In the genomic region with DNA sequence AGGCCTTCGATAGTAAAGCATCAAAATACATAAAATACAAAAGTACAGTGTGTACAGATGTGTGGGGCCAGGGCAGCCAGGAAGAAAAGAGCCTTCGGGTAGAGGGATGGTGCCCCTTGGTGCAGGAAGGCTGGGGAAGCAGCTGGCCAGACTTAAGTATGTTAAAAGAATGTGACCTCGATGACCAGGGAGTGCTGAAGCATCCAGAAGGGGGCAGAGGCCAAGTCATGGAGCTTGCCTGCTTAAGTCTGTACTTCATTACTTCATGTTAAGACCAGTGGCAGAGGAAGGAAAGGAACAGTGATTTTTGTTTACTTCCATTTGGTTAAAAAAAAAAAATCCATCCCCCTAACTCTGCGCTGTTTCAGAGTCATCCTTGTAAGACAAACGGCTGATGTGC, we compare ENCODE assay signal across 19 mouse cellular contexts. TPM values are rescaled to one million over a fixed set of nuclear protein-coding genes. Genes with fewer than 3 reads are reported as not detected.
A peak's percentile ranks its signal among the peaks of the same experiment; 100 is the strongest.
DNase-seq lines count a peak whose midpoint lies in the region; ATAC-seq and TF ChIP-seq lines count a peak whose summit lies in the region.
"Had no signal": no experiment of that assay in that cellular context is flagged by ENCODE, and none has a peak within 500 bp of the region (broad histone marks: within the 10 kb centered on the region; RNA-seq: fewer than 3 reads in every experiment).

No protein-coding gene starts in this region.

- 52% methylated on average over 5 of the region's 5 CpGs for WGBS in hindbrain, embryonic 10.5 days
- 60% methylated on average over 5 of the region's 5 CpGs for WGBS in hindbrain, embryonic 12.5 days
- WGBS in lung, postnatal 0 days: 33% methylated on average over 5 of the region's 5 CpGs

- no peak overlapping the region for H3K9ac ChIP-seq in hindbrain, embryonic 12.5 days
- no peak overlapping the region for H3K9ac ChIP-seq in lung, postnatal 0 days (replicated peaks; ENCODE audit: low read depth)
- H3K9ac ChIP-seq: embryonic facial prominence, embryonic 15.5 days; heart, embryonic 15.5 days; limb, embryonic 12.5 days; liver, embryonic 12.5 days; lung, embryonic 15.5 days had no signal

- no peak overlapping the region for H3K27ac ChIP-seq in hindbrain, embryonic 10.5 days
- no peak overlapping the region for H3K27ac ChIP-seq in hindbrain, embryonic 12.5 days
- H3K27ac ChIP-seq in lung, postnatal 0 days (ENCODE audit: low read length): no peak overlapping the region
- H3K27ac ChIP-seq: embryonic facial prominence, embryonic 15.5 days; heart, embryonic 15.5 days; hindbrain, postnatal 0 days; limb, embryonic 12.5 days; liver, embryonic 12.5 days; lung, embryonic 15.5 days had no signal

- H3K4me2 ChIP-seq in hindbrain, embryonic 12.5 days (replicated peaks): no peak overlapping the region
- no peak overlapping the region for H3K4me2 ChIP-seq in lung, postnatal 0 days (replicated peaks; ENCODE audit: low read depth, low read length)
- H3K4me2 ChIP-seq: embryonic facial prominence, embryonic 15.5 days; heart, embryonic 15.5 days; limb, embryonic 12.5 days; liver, embryonic 12.5 days; lung, embryonic 15.5 days had no signal

- no peak for TF ChIP-seq EP300 in lung, postnatal 0 days (IDR thresholded peaks at IDR 0.05)

- H3K36me3 ChIP-seq in hindbrain, embryonic 10.5 days: no peaks in the 10 kb centered on the region
- H3K36me3 ChIP-seq in hindbrain, embryonic 12.5 days: no peaks in the 10 kb centered on the region
- no peaks in the 10 kb centered on the region for H3K36me3 ChIP-seq in lung, postnatal 0 days (ENCODE audit: insufficient read depth, low read length)
- H3K36me3 ChIP-seq: embryonic facial prominence, embryonic 15.5 days; heart, embryonic 15.5 days; limb, embryonic 12.5 days; liver, embryonic 12.5 days; lung, embryonic 15.5 days had no signal

- peaks cover 15% of the 10 kb centered on the region for H3K4me1 ChIP-seq in hindbrain, embryonic 10.5 days (replicated peaks)
- 0 out of 2 replicates have a peak, but pooled peaks cover 7% of the 10 kb centered on the region for H3K4me1 ChIP-seq in hindbrain, embryonic 12.5 days
- no peaks in the 10 kb centered on the region for H3K4me1 ChIP-seq in lung, postnatal 0 days (ENCODE audit: insufficient read depth, low read depth, low read length)
- H3K4me1 ChIP-seq: embryonic facial prominence, embryonic 15.5 days; heart, embryonic 15.5 days; limb, embryonic 12.5 days; liver, embryonic 12.5 days; lung, embryonic 15.5 days; megakaryocyte, embryonic 14.5 days had no signal

- ATAC-seq in hindbrain, embryonic 12.5 days (ENCODE audit: low FRiP score): no peak
- ATAC-seq in lung, postnatal 0 days: no peak
- ATAC-seq: intestine, postnatal 0 days; liver, embryonic 12.5 days had no signal

- no peaks in the 10 kb centered on the region for H3K27me3 ChIP-seq in hindbrain, embryonic 10.5 days (ENCODE audit: insufficient read depth, poor library complexity, severe bottlenecking)
- H3K27me3 ChIP-seq in hindbrain, embryonic 12.5 days: no peaks in the 10 kb centered on the region
- no peaks in the 10 kb centered on the region for H3K27me3 ChIP-seq in lung, postnatal 0 days (replicated peaks; ENCODE audit: insufficient read depth, low read length)
- H3K27me3 ChIP-seq: embryonic facial prominence, embryonic 15.5 days; heart, embryonic 15.5 days; liver, embryonic 12.5 days; lung, embryonic 15.5 days had no signal

- TF ChIP-seq CTCF in lung, postnatal 0 days (IDR thresholded peaks at IDR 0.05): no peak

- H3K4me3 ChIP-seq in hindbrain, embryonic 10.5 days: no peak overlapping the region
- no peak overlapping the region for H3K4me3 ChIP-seq in hindbrain, embryonic 12.5 days
- H3K4me3 ChIP-seq in lung, postnatal 0 days (ENCODE audit: low read depth, low read length): no peak overlapping the region
- H3K4me3 ChIP-seq: embryonic facial prominence, embryonic 15.5 days; heart, embryonic 15.5 days; limb, embryonic 12.5 days; liver, embryonic 12.5 days; lung, embryonic 15.5 days had no signal

- H3K9me3 ChIP-seq in hindbrain, embryonic 10.5 days: no peaks in the 10 kb centered on the region
- no peaks in the 10 kb centered on the region for H3K9me3 ChIP-seq in hindbrain, embryonic 12.5 days (replicated peaks)
- no peaks in the 10 kb centered on the region for H3K9me3 ChIP-seq in lung, postnatal 0 days (ENCODE audit: low read length)
- H3K9me3 ChIP-seq: embryonic facial prominence, embryonic 15.5 days; heart, embryonic 15.5 days; limb, embryonic 12.5 days; liver, embryonic 12.5 days; lung, embryonic 15.5 days; megakaryocyte, embryonic 14.5 days had no signal

- DNase-seq in hindbrain, embryonic 10.5 days (ENCODE audit: low spot score): peak; percentile 40
- DNase-seq in lung, postnatal 10 days: peak; percentile 52
- no peak for DNase-seq in lung, postnatal 0 days (ENCODE audit: low spot score)
- DNase-seq in embryo, embryonic 10.5 days (ENCODE audit: low spot score): peak; percentile 71
- DNase-seq in kidney, postnatal 4 days: peak; percentile 12 to 42
- DNase-seq in thymus, postnatal 4 days: no peak
- DNase-seq in layer of hippocampus, adult 11-12 months (ENCODE audit: low spot score): no peak
- DNase-seq: adrenal gland, postnatal 36 days; cerebellum, adult 11-12 months; heart, postnatal 4 days had no signal

RNA-seq across cellular contexts. Expression of gene St6galnac5, which starts 16.1 kb away (rescaled TPM):
- 2.4 and 3.9 TPM in 2 replicates for polyA plus RNA-seq in hindbrain, embryonic 10.5 days (2016; fragmentation: Nextera tagmentation; extraction: Ambion mirVana)
- polyA plus RNA-seq in hindbrain, embryonic 12.5 days (2016; fragmentation: Nextera tagmentation; extraction: Ambion mirVana): 8.4 and 9.1 TPM in 2 replicates
- polyA plus RNA-seq in lung, postnatal 0 days (2015; fragmentation: Nextera tagmentation; extraction: Ambion mirVana): 2.4 and 2.5 TPM in 2 replicates

Comparison
In these comparisons a context has a peak if more than half of its experiments do, and no peak if none do; other contexts are left out.
1. DNase-seq: peak in hindbrain, embryonic 10.5 days (single experiment), lung, postnatal 10 days (single experiment), embryo, embryonic 10.5 days (single experiment) and kidney, postnatal 4 days (2 of 2); none in lung, postnatal 0 days (single experiment), thymus, postnatal 4 days (single experiment) and layer of hippocampus, adult 11-12 months (single experiment).